Mouse (Mus musculus) MEL (cell line): ENCODE measurements around the gene Gm42688. TPM values are rescaled to one million over a fixed set of nuclear protein-coding genes. Genes with fewer than 3 reads are reported as not detected.

Source experiments
- DNase-seq: peaks from one replicate; pipeline ENCODE4 v3.0.0; 2011; ENCODE audit warnings: low read depth, low spot score
- H3K27ac ChIP-seq: 2 replicates; pipeline ENCODE4 v1.5.1; 2012; ENCODE audit warnings: low read depth, mild to moderate bottlenecking, control low read depth, low read length, moderate library complexity; ENCODE audit not compliant: control insufficient read depth
- H3K27me3 ChIP-seq, 2 experiments: fragments of 150-350 bp in 1 of 2; sonication (generic) in 1 of 2; 2 replicates each; pipeline ENCODE4 v1.6.1; 2012; ENCODE audit warnings: low read length in 2 of 2, mild to moderate bottlenecking in 2 of 2, improper control_type of control experiment in 1 of 2, moderate library complexity in 1 of 2; ENCODE audit not compliant: insufficient read depth in 2 of 2, control insufficient read depth in 1 of 2
- H3K36me3 ChIP-seq, 2 experiments: 2 replicates each; pipeline ENCODE4 v1.6.1; 2012 to 2014; ENCODE audit warnings: low read length in 2 of 2, improper control_type of control experiment in 1 of 2, inconsistent platforms in 1 of 2, mild to moderate bottlenecking in 1 of 2; ENCODE audit not compliant: insufficient read depth in 2 of 2, control insufficient read depth in 1 of 2
- H3K4me1 ChIP-seq, 2 experiments: fragments of 150-350 bp in 1 of 2; sonication (generic) in 1 of 2; 2 replicates each; pipeline ENCODE4 v1.6.1; 2012; ENCODE audit warnings: low read length in 2 of 2, improper control_type of control experiment in 1 of 2, mild to moderate bottlenecking in 1 of 2; ENCODE audit not compliant: insufficient read depth in 2 of 2, control insufficient read depth in 1 of 2
- H3K4me3 ChIP-seq, 2 experiments: fragments of 150-350 bp in 1 of 2; sonication (generic) in 1 of 2; 2 replicates each; pipeline ENCODE4 v1.5.1; 2012; ENCODE audit warnings: low read depth in 2 of 2, low read length in 2 of 2, mild to moderate bottlenecking in 2 of 2, moderate library complexity in 2 of 2, control low read depth in 1 of 2, improper control_type of control experiment in 1 of 2; ENCODE audit not compliant: control insufficient read depth in 1 of 2, insufficient read depth in 1 of 2
- H3K79me2 ChIP-seq: 2 replicates; pipeline ENCODE4 v1.6.1; 2012; ENCODE audit warnings: mild to moderate bottlenecking, low read length, moderate library complexity; ENCODE audit not compliant: control insufficient read depth, poor library complexity, insufficient read depth
- H3K9ac ChIP-seq: 2 replicates; pipeline ENCODE4 v1.6.1; 2012; ENCODE audit warnings: low read depth, mild to moderate bottlenecking, control low read depth, low read length, moderate library complexity; ENCODE audit not compliant: control insufficient read depth, poor library complexity, severe bottlenecking
- H3K9me3 ChIP-seq: fragments of 150-350 bp; sonication (generic); replicated peaks from 2 replicates; pipeline ENCODE4 v1.6.1; 2012; ENCODE audit warnings: mild to moderate bottlenecking, low read length, improper control_type of control experiment, moderate library complexity; ENCODE audit not compliant: insufficient read depth
- CHD1 ChIP-seq: IDR thresholded peaks from 2 replicates; pipeline ENCODE4 v1.6.1; 2012; ENCODE audit warnings: low read depth, mild to moderate bottlenecking, inconsistent platforms, low read length, improper control_type of control experiment
- CHD2 ChIP-seq: IDR thresholded peaks from 2 replicates; pipeline ENCODE4 v1.6.1; 2011; ENCODE audit warnings: low read length, improper control_type of control experiment
- CTCF ChIP-seq, 3 experiments: IDR thresholded peaks in 2 of 3; conservative IDR thresholded peaks in 1 of 3; 2 replicates each; pipeline ENCODE4 v1.5.1; 2011 to 2012; ENCODE audit warnings: low read length in 3 of 3, low read depth in 2 of 3, mild to moderate bottlenecking in 2 of 3, improper control_type of control experiment in 1 of 3, inconsistent platforms in 1 of 3, mixed read lengths in 1 of 3, moderate library complexity in 1 of 3; ENCODE audit not compliant: control insufficient read depth in 1 of 3, insufficient read depth in 1 of 3, poor library complexity in 1 of 3, severe bottlenecking in 1 of 3
- E2F4 ChIP-seq: IDR thresholded peaks from 2 replicates; pipeline ENCODE4 v1.6.1; 2011; ENCODE audit warnings: low read depth, low read length, improper control_type of control experiment, borderline replicate concordance
- ELF1 ChIP-seq: IDR thresholded peaks from 2 replicates; pipeline ENCODE4 v1.6.1; 2014; ENCODE audit warnings: low read depth, mild to moderate bottlenecking, inconsistent platforms, low read length, improper control_type of control experiment, moderate library complexity
- GABPA ChIP-seq: IDR thresholded peaks from 2 replicates; pipeline ENCODE4 v1.6.1; 2012; ENCODE audit warnings: low read depth, mild to moderate bottlenecking, inconsistent platforms, low read length, improper control_type of control experiment, moderate library complexity
- GATA1 ChIP-seq: IDR thresholded peaks from 2 replicates; pipeline ENCODE4 v1.6.1; 2011; ENCODE audit warnings: low read depth, low read length, improper control_type of control experiment
- JUND ChIP-seq: IDR thresholded peaks from 2 replicates; pipeline ENCODE4 v1.6.1; 2011; ENCODE audit warnings: low read depth, mild to moderate bottlenecking, improper control_type of control experiment, low read length
- KAT2A ChIP-seq: conservative IDR thresholded peaks from 2 replicates; pipeline ENCODE4 v1.6.1; 2012; ENCODE audit warnings: low read depth, low read length, improper control_type of control experiment, inconsistent platforms
- MAFK ChIP-seq: IDR thresholded peaks from 2 replicates; pipeline ENCODE4 v1.6.1; 2011; ENCODE audit warnings: low read depth, mild to moderate bottlenecking, low read length, improper control_type of control experiment, borderline replicate concordance
- MAZ ChIP-seq: IDR thresholded peaks from 2 replicates; pipeline ENCODE4 v1.6.1; 2012; ENCODE audit warnings: low read depth, mild to moderate bottlenecking, inconsistent platforms, low read length, improper control_type of control experiment
- MEF2A ChIP-seq: IDR thresholded peaks from 2 replicates; pipeline ENCODE4 v1.6.1; 2014; ENCODE audit warnings: low read depth, mild to moderate bottlenecking, inconsistent platforms, low read length, improper control_type of control experiment; ENCODE audit not compliant: poor library complexity, insufficient replicate concordance, severe bottlenecking; ENCODE audit errors: extremely low read depth
- MYB ChIP-seq: IDR thresholded peaks from 2 replicates; pipeline ENCODE4 v1.6.1; 2011; ENCODE audit warnings: mild to moderate bottlenecking, low read depth, low read length, improper control_type of control experiment
- NELFE ChIP-seq: IDR thresholded peaks from 2 replicates; pipeline ENCODE4 v1.6.1; 2011; ENCODE audit warnings: low read depth, low read length, improper control_type of control experiment
- NRF1 ChIP-seq: IDR thresholded peaks from 2 replicates; pipeline ENCODE4 v1.6.1; 2014; ENCODE audit warnings: low read depth, mild to moderate bottlenecking, inconsistent platforms, low read length, improper control_type of control experiment, moderate library complexity; ENCODE audit not compliant: poor library complexity, insufficient read depth, severe bottlenecking
- POLR2AphosphoS5 ChIP-seq: IDR thresholded peaks from 2 replicates; pipeline ENCODE4 v1.6.1; 2012; ENCODE audit warnings: low read depth, borderline replicate concordance, mild to moderate bottlenecking, inconsistent platforms, low read length, moderate library complexity, mixed read lengths
- RAD21 ChIP-seq: IDR thresholded peaks from 2 replicates; pipeline ENCODE4 v1.6.1; 2011; ENCODE audit warnings: mild to moderate bottlenecking, low read depth, low read length, improper control_type of control experiment
- RCOR1 ChIP-seq: IDR thresholded peaks from 2 replicates; pipeline ENCODE4 v1.6.1; 2012; ENCODE audit warnings: low read depth, mild to moderate bottlenecking, inconsistent platforms, low read length, improper control_type of control experiment
- ZNF384 ChIP-seq: IDR thresholded peaks from 2 replicates; pipeline ENCODE4 v1.6.1; 2012; ENCODE audit warnings: low read depth, mild to moderate bottlenecking, inconsistent platforms, low read length, improper control_type of control experiment
- polyA plus RNA-seq, 2 experiments: library from polyadenylated mRNA; stranded (reverse) in 1 of 2; unstranded in 1 of 2; fragments of >175 nt in 1 of 2; fragments of >200 nt in 1 of 2; gene quantifications; 2 replicates each; pipeline versions ENCODE4 v1.2.1 to v1.2.4; 2012; ENCODE audit warnings: low replicate concordance in 2 of 2, low read depth in 1 of 2; ENCODE audit not compliant: insufficient read length in 2 of 2, insufficient read depth in 1 of 2, missing spikeins in 1 of 2
- total RNA-seq: library from RNA; depleted of rRNA; stranded (reverse); fragments of 300-350 nt; gene quantifications from 2 replicates; pipeline ENCODE4 v1.2.3, GENCODE M21; 2012

The Gm42688 gene
- total and polyA plus RNA-seq, 3 experiments, result 2.5 to 4.8 TPM; not detected in 1

GRCm38 (mm10) chr6:83145209-83145608 is 43.8 kb downstream of the Gm42688 start:
- Histone ChIP-seq H3K79me2 (no peaks in the 10 kb centered on the region), H3K27ac (no peak overlapping the region), H3K4me3 (no peak overlapping the region)
- TF ChIP-seq RAD21, result no peak
- no peak for TF ChIP-seq MYB
- no peak for TF ChIP-seq ELF1
- no peak for TF ChIP-seq GATA1
- TF ChIP-seq MEF2A, result no peak
- TF ChIP-seq MAZ, result no peak
- TF ChIP-seq POLR2AphosphoS5, result no peak
- TF ChIP-seq KAT2A, result no peak
- TF ChIP-seq JUND, result no peak
- TF ChIP-seq GABPA, result no peak
- no peak for TF ChIP-seq CHD2
- TF ChIP-seq RCOR1, result no peak
- TF ChIP-seq CHD1, result no peak
- no peak for TF ChIP-seq NRF1
- no peak for TF ChIP-seq MAFK
- no peak for TF ChIP-seq NELFE
- no peak for TF ChIP-seq ZNF384
- TF ChIP-seq, all 39 proteins: peak for 0
- Histone ChIP-seq H3K36me3 (no peaks in the 10 kb centered on the region), H3K9me3 (no peaks in the 10 kb centered on the region), H3K27me3 (no peaks in the 10 kb centered on the region), H3K9ac (no peak overlapping the region), H3K4me1 (no peaks in the 10 kb centered on the region)
- no peak for DNase-seq

GRCm38 (mm10) chr6:83145805-83146204 is 44.4 kb downstream of the Gm42688 start:
- Histone ChIP-seq H3K9ac (no peak overlapping the region), H3K9me3 (no peaks in the 10 kb centered on the region), H3K79me2 (no peaks in the 10 kb centered on the region), H3K27me3 (no peaks in the 10 kb centered on the region), H3K27ac (no peak overlapping the region), H3K4me3 (no peak overlapping the region), H3K36me3 (no peaks in the 10 kb centered on the region), H3K4me1 (no peaks in the 10 kb centered on the region)
- TF ChIP-seq E2F4 (no peak), CTCF (IDR thresholded peaks at IDR 0.05 in 2 of 3, conservative IDR thresholded peaks at IDR 0.05 in 1 of 3; ENCODE audit: control insufficient read depth in 1 of 3, insufficient read depth in 1 of 3, low read depth in 2 of 3, low read length in 3 of 3, poor library complexity in 1 of 3, severe bottlenecking in 1 of 3) (no peak), CHD2 (no peak), CHD1 (no peak), MAZ (no peak)
- DNase-seq, result no peak
